Mouse (Mus musculus) erythroblast, embryonic 14.5 days (primary cell): ENCODE data around the gene BC035044. TPM values are rescaled to one million over a fixed set of nuclear protein-coding genes. Genes with fewer than 3 reads are reported as not detected.
A peak's percentile ranks its signal among the peaks of the same experiment; 100 is the strongest.

Experiments
- H3K27me3 ChIP-seq: 2 replicates; pipeline ENCODE4 v1.6.1; 2012; ENCODE audit warnings: inconsistent platforms; ENCODE audit not compliant: control insufficient read depth
- H3K36me3 ChIP-seq: 2 replicates; pipeline ENCODE4 v1.6.1; 2012; ENCODE audit warnings: mild to moderate bottlenecking, inconsistent platforms; ENCODE audit not compliant: control insufficient read depth
- H3K4me1 ChIP-seq: 2 replicates; pipeline ENCODE4 v1.6.1; 2012; ENCODE audit warnings: inconsistent platforms; ENCODE audit not compliant: control insufficient read depth
- H3K4me3 ChIP-seq: replicated peaks from 2 replicates; pipeline ENCODE3; 2012; ENCODE audit warnings: moderate library complexity, mild to moderate bottlenecking, inconsistent platforms
- H3K9me3 ChIP-seq: 2 replicates; pipeline ENCODE4 v1.6.1; 2012; ENCODE audit warnings: low read length, inconsistent platforms, mixed read lengths; ENCODE audit not compliant: control insufficient read depth
- GATA1 ChIP-seq: IDR thresholded peaks from 2 replicates; pipeline ENCODE4 v1.6.1; 2012; ENCODE audit warnings: low read length, inconsistent platforms, mixed read lengths
- TAL1 ChIP-seq: IDR thresholded peaks from 3 replicates; pipeline ENCODE4 v1.6.1; 2012; ENCODE audit warnings: low read length, inconsistent platforms, mixed read lengths
- polyA plus RNA-seq: library from polyadenylated mRNA; stranded (reverse); fragments of >175 nt; gene quantifications from 2 replicates; pipeline ENCODE4 v1.2.3, GENCODE M21; 2012

The BC035044 gene
- polyA plus RNA-seq, 1 experiment, result not detected

GRCm38 (mm10) chr6:128852766-128853165 is 38.2 kb downstream of the BC035044 start:
- Histone ChIP-seq H3K27me3 (no peaks in the 10 kb centered on the region), H3K4me3 (no peak overlapping the region), H3K9me3 (no peaks in the 10 kb centered on the region), H3K36me3 (no peaks in the 10 kb centered on the region), H3K4me1 (no peaks in the 10 kb centered on the region)
- TF ChIP-seq GATA1 (no peak), TAL1 (no peak)

GRCm38 (mm10) chr6:128851151-128851550 is 39.8 kb downstream of the BC035044 start:
- no peaks in the 10 kb centered on the region for H3K9me3 ChIP-seq
- no peaks in the 10 kb centered on the region for H3K36me3 ChIP-seq
- H3K27me3 ChIP-seq, result no peaks in the 10 kb centered on the region
- H3K4me1 ChIP-seq, result peaks cover under 1% of the 10 kb centered on the region; the same call in 1 of the 2 replicates
- TF ChIP-seq GATA1 (no peak), TAL1 (no peak)
- H3K4me3 ChIP-seq, result no peak overlapping the region

- no peak for TF ChIP-seq TAL1
- no peak for TF ChIP-seq GATA1
- H3K9me3 ChIP-seq, result no peaks in the 10 kb centered on the region
- H3K27me3 ChIP-seq, result no peaks in the 10 kb centered on the region
- no peaks in the 10 kb centered on the region for H3K36me3 ChIP-seq
- H3K4me1 ChIP-seq, result peaks cover 3% of the 10 kb centered on the region
- H3K4me3 ChIP-seq, result no peak overlapping the region
Measured at GRCm38 (mm10) chr6:128850671-128851070, 40.3 kb downstream of the BC035044 start.

GRCm38 (mm10) chr6:128849902-128850301 is 41.0 kb downstream of the BC035044 start:
- no peak overlapping the region for H3K4me3 ChIP-seq
- H3K4me1 ChIP-seq, result peaks cover 9% of the 10 kb centered on the region
- no peaks in the 10 kb centered on the region for H3K36me3 ChIP-seq

GRCm38 (mm10) chr6:128847401-128847800 is 43.5 kb downstream of the BC035044 start:
- Histone ChIP-seq H3K4me3 (no peak overlapping the region), H3K4me1 (peaks cover 31% of the 10 kb centered on the region), H3K9me3 (no peaks in the 10 kb centered on the region), H3K36me3 (no peaks in the 10 kb centered on the region), H3K27me3 (peaks cover 4% of the 10 kb centered on the region)
- TF ChIP-seq GATA1 (no peak), TAL1 (no peak)

More at GRCm38 (mm10) chr6:128849902-128850301, 41.0 kb downstream of the BC035044 start:
- TF ChIP-seq TAL1, result no peak
- TF ChIP-seq GATA1, result no peak
- Histone ChIP-seq H3K9me3 (no peaks in the 10 kb centered on the region), H3K27me3 (no peaks in the 10 kb centered on the region)

GRCm38 (mm10) chr6:128845998-128846542 is 44.9 kb downstream of the BC035044 start:
- Histone ChIP-seq H3K36me3 (no peaks in the 10 kb centered on the region), H3K4me3 (no peak overlapping the region), H3K4me1 (peaks cover 41% of the 10 kb centered on the region), H3K27me3 (peaks cover 4% of the 10 kb centered on the region), H3K9me3 (no peaks in the 10 kb centered on the region)
- TF ChIP-seq GATA1, result no peak
- no peak for TF ChIP-seq TAL1

- no peaks in the 10 kb centered on the region for H3K36me3 ChIP-seq
- peak overlapping the region; percentile 10 for H3K4me3 ChIP-seq
- H3K4me1 ChIP-seq, result peaks cover 41% of the 10 kb centered on the region
- no peak for TF ChIP-seq GATA1
- no peak for TF ChIP-seq TAL1
- no peaks in the 10 kb centered on the region for H3K9me3 ChIP-seq
- peaks cover 4% of the 10 kb centered on the region for H3K27me3 ChIP-seq
Measured at GRCm38 (mm10) chr6:128845319-128845979, 45.5 kb downstream of the BC035044 start.

GRCm38 (mm10) chr6:128844586-128845080 is 46.3 kb downstream of the BC035044 start:
- Histone ChIP-seq H3K36me3 (no peaks in the 10 kb centered on the region), H3K9me3 (no peaks in the 10 kb centered on the region), H3K4me1 (peaks cover 46% of the 10 kb centered on the region), H3K4me3 (no peak overlapping the region), H3K27me3 (peaks cover 4% of the 10 kb centered on the region)
- TF ChIP-seq GATA1 (no peak), TAL1 (no peak)

- Histone ChIP-seq H3K27me3 (peaks cover 4% of the 10 kb centered on the region), H3K9me3 (no peaks in the 10 kb centered on the region), H3K4me1 (peaks cover 51% of the 10 kb centered on the region), H3K4me3 (peak overlapping the region; percentile 22), H3K36me3 (no peaks in the 10 kb centered on the region)
- TF ChIP-seq TAL1, result no peak
- TF ChIP-seq GATA1, result no peak
Measured at GRCm38 (mm10) chr6:128844131-128844530, 46.8 kb downstream of the BC035044 start.
